ENCODE assay signal across 9 mouse cellular contexts in genomic region chr17:12759646-12760074, GRCm38 (mm10). TPM values are rescaled to one million over a fixed set of nuclear protein-coding genes. Genes with fewer than 3 reads are reported as not detected.
A peak's percentile ranks its signal among the peaks of the same experiment; 100 is the strongest.
DNase-seq lines count a peak whose midpoint lies in the region; ATAC-seq and TF ChIP-seq lines count a peak whose summit lies in the region.
"Had no signal": no experiment of that assay in that cellular context is flagged by ENCODE, and none has a peak within 500 bp of the region (broad histone marks: within the 10 kb centered on the region; RNA-seq: fewer than 3 reads in every experiment).

No protein-coding gene starts in this region.

- TF ChIP-seq CTCF in midbrain, postnatal 0 days (IDR thresholded peaks at IDR 0.05): no peak

- no peaks in the 10 kb centered on the region for H3K9me3 ChIP-seq in midbrain, postnatal 0 days (ENCODE audit: low read length)
- H3K9me3 ChIP-seq in midbrain, embryonic 14.5 days (ENCODE audit: control insufficient read depth, low read length): no peaks in the 10 kb centered on the region
- no peaks in the 10 kb centered on the region for H3K9me3 ChIP-seq in hindbrain, embryonic 16.5 days (ENCODE audit: control insufficient read depth, low read length)
- H3K9me3 ChIP-seq in stomach, embryonic 15.5 days: no peaks in the 10 kb centered on the region
- H3K9me3 ChIP-seq in forebrain, embryonic 12.5 days: no peaks in the 10 kb centered on the region
- H3K9me3 ChIP-seq: liver, embryonic 13.5 days had no signal

- no peak overlapping the region for H3K4me2 ChIP-seq in midbrain, postnatal 0 days (ENCODE audit: low read depth, low read length, poor library complexity, severe bottlenecking)
- no peak overlapping the region for H3K4me2 ChIP-seq in midbrain, embryonic 14.5 days (ENCODE audit: low read length)
- no peak overlapping the region for H3K4me2 ChIP-seq in hindbrain, embryonic 16.5 days (ENCODE audit: low read length)
- H3K4me2 ChIP-seq in stomach, embryonic 15.5 days: no peak overlapping the region
- H3K4me2 ChIP-seq in forebrain, embryonic 12.5 days: no peak overlapping the region
- H3K4me2 ChIP-seq: liver, embryonic 13.5 days had no signal

- no peak overlapping the region for H3K9ac ChIP-seq in midbrain, postnatal 0 days (replicated peaks; ENCODE audit: low read length, poor library complexity, severe bottlenecking)
- no peak overlapping the region for H3K9ac ChIP-seq in midbrain, embryonic 14.5 days (replicated peaks; ENCODE audit: low read length)
- no peak overlapping the region for H3K9ac ChIP-seq in hindbrain, embryonic 16.5 days (ENCODE audit: low read depth, low read length)
- no peak overlapping the region for H3K9ac ChIP-seq in stomach, embryonic 15.5 days
- no peak overlapping the region for H3K9ac ChIP-seq in forebrain, embryonic 12.5 days
- H3K9ac ChIP-seq: liver, embryonic 13.5 days had no signal

- H3K4me3 ChIP-seq in midbrain, postnatal 0 days (ENCODE audit: low read depth, low read length): no peak overlapping the region
- no peak overlapping the region for H3K4me3 ChIP-seq in midbrain, embryonic 14.5 days (replicated peaks; ENCODE audit: low read depth, low read length)
- no peak overlapping the region for H3K4me3 ChIP-seq in hindbrain, embryonic 16.5 days (ENCODE audit: low read length)
- no peak overlapping the region for H3K4me3 ChIP-seq in stomach, embryonic 15.5 days (replicated peaks)
- no peak overlapping the region for H3K4me3 ChIP-seq in forebrain, embryonic 12.5 days (replicated peaks)
- H3K4me3 ChIP-seq: liver, embryonic 13.5 days had no signal

- no peak for ATAC-seq in midbrain, postnatal 0 days (ENCODE audit: low FRiP score)
- ATAC-seq in midbrain, embryonic 14.5 days (ENCODE audit: low FRiP score, low TSS enrichment): no peak
- ATAC-seq in hindbrain, embryonic 16.5 days: peak; percentile 41; the same call in 1 of the 2 replicates
- ATAC-seq in stomach, embryonic 15.5 days (ENCODE audit: insufficient read depth, low FRiP score, low read depth): no peak
- ATAC-seq in forebrain, embryonic 12.5 days (ENCODE audit: low FRiP score): no peak

- WGBS in midbrain, postnatal 0 days: 84% methylated on average over 8 of the region's 8 CpGs
- 81% methylated on average over 8 of the region's 8 CpGs for WGBS in midbrain, embryonic 14.5 days
- 57% methylated on average over 8 of the region's 8 CpGs for WGBS in hindbrain, embryonic 16.5 days
- WGBS in stomach, embryonic 15.5 days: 41% methylated on average over 8 of the region's 8 CpGs
- 80% methylated on average over 8 of the region's 8 CpGs for WGBS in forebrain, embryonic 12.5 days

- peak; percentile 57 for DNase-seq in midbrain, postnatal 0 days (ENCODE audit: low spot score)
- no peak for DNase-seq in midbrain, embryonic 14.5 days
- peak; percentile 89 for DNase-seq in gastrocnemius, postnatal 25 days
- no peak for DNase-seq in urinary bladder, postnatal 36 days (ENCODE audit: low spot score in 2 of 2)
- DNase-seq in layer of hippocampus, adult 9-10 months (ENCODE audit: low spot score): no peak
- DNase-seq: liver, embryonic 13.5 days had no signal

- H3K4me1 ChIP-seq in midbrain, postnatal 0 days (ENCODE audit: insufficient read depth, low read length): no peaks in the 10 kb centered on the region
- H3K4me1 ChIP-seq in midbrain, embryonic 14.5 days (ENCODE audit: control insufficient read depth, insufficient read depth, low read length): no peaks in the 10 kb centered on the region
- peaks cover 7% of the 10 kb centered on the region; the same call in 1 of the 2 replicates for H3K4me1 ChIP-seq in hindbrain, embryonic 16.5 days (ENCODE audit: control insufficient read depth, insufficient read depth, low read depth, low read length)
- H3K4me1 ChIP-seq in stomach, embryonic 15.5 days: peaks cover 47% of the 10 kb centered on the region
- H3K4me1 ChIP-seq in forebrain, embryonic 12.5 days: peaks cover 7% of the 10 kb centered on the region

- H3K36me3 ChIP-seq in midbrain, postnatal 0 days (ENCODE audit: insufficient read depth, low read length): no peaks in the 10 kb centered on the region
- H3K36me3 ChIP-seq in midbrain, embryonic 14.5 days (ENCODE audit: control insufficient read depth, insufficient read depth, low read length): 0 out of 2 replicates have a peak, but pooled peaks cover 2% of the 10 kb centered on the region
- no peaks in the 10 kb centered on the region for H3K36me3 ChIP-seq in hindbrain, embryonic 16.5 days (ENCODE audit: control insufficient read depth, insufficient read depth, low read length)
- H3K36me3 ChIP-seq in stomach, embryonic 15.5 days: no peaks in the 10 kb centered on the region
- H3K36me3 ChIP-seq in forebrain, embryonic 12.5 days (replicated peaks): peaks cover 3% of the 10 kb centered on the region; the same call in 1 of the 2 replicates

- no peaks in the 10 kb centered on the region for H3K27me3 ChIP-seq in midbrain, postnatal 0 days (ENCODE audit: insufficient read depth, low read length)
- no peaks in the 10 kb centered on the region for H3K27me3 ChIP-seq in midbrain, embryonic 14.5 days (ENCODE audit: control insufficient read depth, insufficient read depth, low read length)
- H3K27me3 ChIP-seq in hindbrain, embryonic 16.5 days (replicated peaks; ENCODE audit: control insufficient read depth, insufficient read depth, low read length): no peaks in the 10 kb centered on the region
- no peaks in the 10 kb centered on the region for H3K27me3 ChIP-seq in stomach, embryonic 15.5 days (replicated peaks)
- no peaks in the 10 kb centered on the region for H3K27me3 ChIP-seq in forebrain, embryonic 12.5 days
- H3K27me3 ChIP-seq: liver, embryonic 13.5 days had no signal

- H3K27ac ChIP-seq in midbrain, postnatal 0 days (ENCODE audit: low read depth, low read length): no peak overlapping the region
- H3K27ac ChIP-seq in midbrain, embryonic 14.5 days (replicated peaks; ENCODE audit: low read depth, low read length): no peak overlapping the region
- no peak overlapping the region; the same call in 1 of the 2 replicates for H3K27ac ChIP-seq in hindbrain, embryonic 16.5 days (ENCODE audit: low read depth, low read length)
- peak overlapping the region; percentile 1; the same call in 1 of the 2 replicates for H3K27ac ChIP-seq in stomach, embryonic 15.5 days
- no peak overlapping the region for H3K27ac ChIP-seq in forebrain, embryonic 12.5 days
- H3K27ac ChIP-seq: liver, embryonic 13.5 days had no signal

RNA-seq across cellular contexts. Expression of gene Igf2r, which starts 9.8 kb away (rescaled TPM):
- total RNA-seq in midbrain, postnatal 0 days (2014; rRNA removed): 31.7 and 44.2 TPM in 2 replicates
- 5.0 and 5.4 TPM in 2 replicates for polyA plus RNA-seq in midbrain, postnatal 0 days (2015; fragmentation: Nextera tagmentation; extraction: Ambion mirVana)
- 9.2 and 13.4 TPM in 2 replicates for polyA plus RNA-seq in midbrain, embryonic 14.5 days (2014; fragmentation: Nextera tagmentation; extraction: Ambion mirVana)
- 10 to 100 TPM; 44.6 to 45.8 TPM for total RNA-seq in gastrocnemius, postnatal 25 days (2021)
- 6.4 and 10.1 TPM in 2 replicates for polyA plus RNA-seq in hindbrain, embryonic 16.5 days (2015; fragmentation: Nextera tagmentation; extraction: Ambion mirVana)
- polyA plus RNA-seq in stomach, embryonic 15.5 days (2015; fragmentation: Nextera tagmentation; extraction: Ambion mirVana): 35.1 and 36.1 TPM in 2 replicates
- polyA plus RNA-seq in forebrain, embryonic 12.5 days (2016; fragmentation: Nextera tagmentation; extraction: Ambion mirVana): 22.7 TPM in 2 replicates

Comparison
In these comparisons a context has a peak if more than half of its experiments do, and no peak if none do; other contexts are left out.
1. DNase-seq: peak in midbrain, postnatal 0 days (single experiment) and gastrocnemius, postnatal 25 days (single experiment); none in midbrain, embryonic 14.5 days (single experiment), urinary bladder, postnatal 36 days (0 of 2) and layer of hippocampus, adult 9-10 months (single experiment).